ENCODE assay signal across 23 mouse cellular contexts in the genomic region with DNA sequence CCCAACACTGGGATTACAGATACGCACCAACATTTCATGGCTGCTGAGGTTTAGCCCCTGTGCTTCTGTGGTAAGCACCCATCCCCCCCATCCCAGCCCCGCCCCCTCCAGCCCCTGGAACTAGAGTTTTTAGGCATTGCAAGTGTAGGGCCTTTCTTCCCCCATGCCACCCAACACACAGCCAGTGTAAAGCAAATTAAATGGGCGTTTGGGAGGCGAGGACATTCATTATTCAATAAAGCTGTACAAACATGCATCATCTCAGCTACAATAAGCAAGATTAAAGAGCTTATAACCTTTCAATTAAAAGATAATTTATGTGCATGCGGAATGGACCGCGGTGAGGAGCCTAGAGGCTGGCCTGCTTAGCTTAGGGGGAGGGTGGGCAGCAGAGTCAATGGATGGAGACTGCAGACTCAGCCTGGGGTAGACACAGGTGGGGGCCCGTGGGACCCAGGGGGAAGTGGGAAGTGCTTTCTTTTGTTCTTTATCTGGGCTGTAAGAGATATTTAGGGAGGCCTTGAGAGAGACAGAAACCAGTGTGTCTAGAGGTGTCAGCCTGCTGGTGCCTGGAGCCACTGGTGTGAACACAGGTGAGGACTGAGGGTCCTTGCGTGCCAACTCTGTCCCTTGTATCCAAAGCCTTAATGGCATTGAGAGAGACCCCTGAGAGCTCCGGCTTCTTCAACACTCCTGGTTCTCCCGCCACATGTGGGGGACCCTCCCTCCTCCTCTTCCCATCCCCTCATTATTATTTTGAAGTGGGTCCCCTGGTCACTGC. TPM values are rescaled to one million over a fixed set of nuclear protein-coding genes. Genes with fewer than 3 reads are reported as not detected.
A peak's percentile ranks its signal among the peaks of the same experiment; 100 is the strongest.
DNase-seq lines count a peak whose midpoint lies in the region; ATAC-seq and TF ChIP-seq lines count a peak whose summit lies in the region.
"Had no signal": no experiment of that assay in that cellular context is flagged by ENCODE, and none has a peak within 500 bp of the region (broad histone marks: within the 10 kb centered on the region; RNA-seq: fewer than 3 reads in every experiment).

No protein-coding gene starts in this region.

- H3K4me1 ChIP-seq in forebrain, embryonic 12.5 days: peaks cover 20% of the 10 kb centered on the region
- peaks cover 15% of the 10 kb centered on the region for H3K4me1 ChIP-seq in forebrain, embryonic 15.5 days
- peaks cover 13% of the 10 kb centered on the region for H3K4me1 ChIP-seq in hindbrain, embryonic 15.5 days (replicated peaks)
- H3K4me1 ChIP-seq in hindbrain, embryonic 14.5 days (replicated peaks; ENCODE audit: control insufficient read depth, insufficient read depth, low read length): peaks cover 9% of the 10 kb centered on the region
- H3K4me1 ChIP-seq in forebrain, embryonic 16.5 days (replicated peaks; ENCODE audit: control insufficient read depth, insufficient read depth, low read length): peaks cover 14% of the 10 kb centered on the region
- H3K4me1 ChIP-seq in midbrain, embryonic 14.5 days (ENCODE audit: control insufficient read depth, insufficient read depth, low read length): peaks cover 15% of the 10 kb centered on the region
- H3K4me1 ChIP-seq: lung, embryonic 15.5 days had no signal

- H3K27ac ChIP-seq in forebrain, embryonic 12.5 days: 0 out of 2 replicates have a peak overlapping the region, but pooled peaks have one; percentile 1
- H3K27ac ChIP-seq in forebrain, embryonic 15.5 days (replicated peaks): no peak overlapping the region
- H3K27ac ChIP-seq in hindbrain, embryonic 15.5 days (replicated peaks): no peak overlapping the region
- no peak overlapping the region for H3K27ac ChIP-seq in hindbrain, embryonic 14.5 days
- H3K27ac ChIP-seq in forebrain, embryonic 16.5 days (ENCODE audit: low read length): no peak overlapping the region
- H3K27ac ChIP-seq in midbrain, embryonic 14.5 days (replicated peaks; ENCODE audit: low read depth, low read length): no peak overlapping the region; the same call in 1 of the 2 replicates
- no peak overlapping the region for H3K27ac ChIP-seq in layer of hippocampus, adult 2 months
- H3K27ac ChIP-seq: embryonic facial prominence, embryonic 12.5 days; kidney, postnatal 0 days; lung, embryonic 15.5 days had no signal

- H3K9ac ChIP-seq in forebrain, embryonic 12.5 days: no peak overlapping the region
- no peak overlapping the region for H3K9ac ChIP-seq in forebrain, embryonic 15.5 days (replicated peaks)
- no peak overlapping the region for H3K9ac ChIP-seq in hindbrain, embryonic 15.5 days
- no peak overlapping the region for H3K9ac ChIP-seq in hindbrain, embryonic 14.5 days
- H3K9ac ChIP-seq in forebrain, embryonic 16.5 days (replicated peaks; ENCODE audit: low read depth, low read length): no peak overlapping the region
- H3K9ac ChIP-seq in midbrain, embryonic 14.5 days (replicated peaks; ENCODE audit: low read length): no peak overlapping the region
- H3K9ac ChIP-seq: embryonic facial prominence, embryonic 12.5 days; lung, embryonic 15.5 days had no signal

- H3K4me2 ChIP-seq in forebrain, embryonic 12.5 days: peak overlapping the region; percentile 6; the same call in 1 of the 2 replicates
- H3K4me2 ChIP-seq in forebrain, embryonic 15.5 days (replicated peaks): no peak overlapping the region
- no peak overlapping the region for H3K4me2 ChIP-seq in hindbrain, embryonic 15.5 days
- no peak overlapping the region for H3K4me2 ChIP-seq in hindbrain, embryonic 14.5 days (replicated peaks)
- H3K4me2 ChIP-seq in forebrain, embryonic 16.5 days (ENCODE audit: low read length): no peak overlapping the region
- no peak overlapping the region for H3K4me2 ChIP-seq in midbrain, embryonic 14.5 days (ENCODE audit: low read length)
- H3K4me2 ChIP-seq: embryonic facial prominence, embryonic 12.5 days; lung, embryonic 15.5 days had no signal

- WGBS in forebrain, embryonic 12.5 days: 20% methylated on average over 11 of the region's 11 CpGs
- WGBS in forebrain, embryonic 15.5 days: 19% methylated on average over 11 of the region's 11 CpGs
- WGBS in hindbrain, embryonic 15.5 days: 34% methylated on average over 11 of the region's 11 CpGs
- 25% methylated on average over 11 of the region's 11 CpGs for WGBS in hindbrain, embryonic 14.5 days
- WGBS in forebrain, embryonic 16.5 days: 11% methylated on average over 11 of the region's 11 CpGs
- 14% methylated on average over 11 of the region's 11 CpGs for WGBS in midbrain, embryonic 14.5 days

- no peak overlapping the region for H3K4me3 ChIP-seq in forebrain, embryonic 12.5 days (replicated peaks)
- no peak overlapping the region for H3K4me3 ChIP-seq in forebrain, embryonic 15.5 days
- no peak overlapping the region for H3K4me3 ChIP-seq in hindbrain, embryonic 15.5 days
- no peak overlapping the region for H3K4me3 ChIP-seq in hindbrain, embryonic 14.5 days (replicated peaks; ENCODE audit: low read length)
- H3K4me3 ChIP-seq in forebrain, embryonic 16.5 days (replicated peaks; ENCODE audit: low read length): no peak overlapping the region
- no peak overlapping the region for H3K4me3 ChIP-seq in midbrain, embryonic 14.5 days (replicated peaks; ENCODE audit: low read depth, low read length)
- H3K4me3 ChIP-seq in layer of hippocampus, adult 2 months: no peak overlapping the region
- H3K4me3 ChIP-seq: embryonic facial prominence, embryonic 12.5 days; lung, embryonic 15.5 days had no signal

- peaks cover 68% of the 10 kb centered on the region for H3K27me3 ChIP-seq in forebrain, embryonic 12.5 days
- no peaks in the 10 kb centered on the region for H3K27me3 ChIP-seq in forebrain, embryonic 15.5 days
- no peaks in the 10 kb centered on the region for H3K27me3 ChIP-seq in hindbrain, embryonic 15.5 days
- H3K27me3 ChIP-seq in hindbrain, embryonic 14.5 days (ENCODE audit: control insufficient read depth, insufficient read depth, low read length): 0 out of 2 replicates have a peak, but pooled peaks cover 5% of the 10 kb centered on the region
- peaks cover 9% of the 10 kb centered on the region; the same call in 1 of the 2 replicates for H3K27me3 ChIP-seq in forebrain, embryonic 16.5 days (replicated peaks; ENCODE audit: control insufficient read depth, insufficient read depth, low read length)
- no peaks in the 10 kb centered on the region for H3K27me3 ChIP-seq in midbrain, embryonic 14.5 days (ENCODE audit: control insufficient read depth, insufficient read depth, low read length)
- H3K27me3 ChIP-seq: CH12.LX had no signal

- peak; percentile 72 for ATAC-seq in forebrain, embryonic 12.5 days (ENCODE audit: low FRiP score)
- ATAC-seq in forebrain, embryonic 15.5 days (replicated peaks): no peak
- ATAC-seq in hindbrain, embryonic 15.5 days (ENCODE audit: low FRiP score, low read depth): 0 out of 2 replicates have a peak, but pooled peaks have one; percentile 47
- ATAC-seq in hindbrain, embryonic 14.5 days (ENCODE audit: low FRiP score): no peak
- ATAC-seq in forebrain, embryonic 16.5 days: 0 out of 2 replicates have a peak, but pooled peaks have one; percentile 31
- ATAC-seq in midbrain, embryonic 14.5 days (ENCODE audit: low FRiP score, low TSS enrichment): peak; percentile 53; the same call in 1 of the 2 replicates

- H3K9me3 ChIP-seq in forebrain, embryonic 12.5 days: no peaks in the 10 kb centered on the region
- H3K9me3 ChIP-seq in forebrain, embryonic 15.5 days: no peaks in the 10 kb centered on the region
- H3K9me3 ChIP-seq in hindbrain, embryonic 15.5 days: no peaks in the 10 kb centered on the region
- no peaks in the 10 kb centered on the region for H3K9me3 ChIP-seq in hindbrain, embryonic 14.5 days (ENCODE audit: control insufficient read depth, low read length)
- no peaks in the 10 kb centered on the region for H3K9me3 ChIP-seq in forebrain, embryonic 16.5 days (ENCODE audit: control insufficient read depth, low read length)
- H3K9me3 ChIP-seq in midbrain, embryonic 14.5 days (ENCODE audit: control insufficient read depth, low read length): no peaks in the 10 kb centered on the region
- H3K9me3 ChIP-seq: embryonic facial prominence, embryonic 12.5 days; lung, embryonic 15.5 days had no signal

- DNase-seq in hindbrain, embryonic 14.5 days (ENCODE audit: low spot score): no peak
- DNase-seq in midbrain, embryonic 14.5 days: peak; percentile 59
- DNase-seq in layer of hippocampus, adult 2 months (ENCODE audit: low spot score in 2 of 2): no peak
- no peak for DNase-seq in ovary, adult 18-20 months (ENCODE audit: low spot score)
- DNase-seq: adrenal gland, postnatal 36 days; cerebellum, adult 2 months; gastrocnemius, postnatal 10 days; heart, adult 18-20 months; kidney, adult 11 months; lung, postnatal 4 days; right cerebral cortex, postnatal 4 days; thymus, adult 2 months had no signal

- TF ChIP-seq CTCF in layer of hippocampus, adult 2 months (conservative IDR thresholded peaks at IDR 0.05): no peak

- no peaks in the 10 kb centered on the region for H3K36me3 ChIP-seq in forebrain, embryonic 12.5 days (replicated peaks)
- no peaks in the 10 kb centered on the region for H3K36me3 ChIP-seq in forebrain, embryonic 15.5 days
- no peaks in the 10 kb centered on the region for H3K36me3 ChIP-seq in hindbrain, embryonic 15.5 days
- no peaks in the 10 kb centered on the region for H3K36me3 ChIP-seq in hindbrain, embryonic 14.5 days (replicated peaks; ENCODE audit: control insufficient read depth, insufficient read depth)
- no peaks in the 10 kb centered on the region for H3K36me3 ChIP-seq in forebrain, embryonic 16.5 days (ENCODE audit: control insufficient read depth, insufficient read depth)
- no peaks in the 10 kb centered on the region for H3K36me3 ChIP-seq in midbrain, embryonic 14.5 days (ENCODE audit: control insufficient read depth, insufficient read depth, low read length)
- H3K36me3 ChIP-seq: embryonic facial prominence, embryonic 12.5 days; lung, embryonic 15.5 days had no signal

RNA-seq across cellular contexts. Expression of a gene that starts 10.0 kb away (rescaled TPM):
- not detected in 2 replicates for polyA plus RNA-seq in forebrain, embryonic 12.5 days (2016; fragmentation: Nextera tagmentation; extraction: Ambion mirVana)
- polyA plus RNA-seq in forebrain, embryonic 15.5 days (2015; fragmentation: Nextera tagmentation; extraction: Ambion mirVana): not detected in 2 replicates
- polyA plus RNA-seq in hindbrain, embryonic 15.5 days (2015; fragmentation: Nextera tagmentation; extraction: Ambion mirVana): 0.10 and 0.28 TPM in 2 replicates
- polyA plus RNA-seq in hindbrain, embryonic 14.5 days (2014; fragmentation: Nextera tagmentation; extraction: Ambion mirVana): 0.21 TPM in 1 of 2 replicates, not detected in the other
- polyA plus RNA-seq in forebrain, embryonic 16.5 days (2015; fragmentation: Nextera tagmentation; extraction: Ambion mirVana): not detected in 2 replicates
- polyA plus RNA-seq in midbrain, embryonic 14.5 days (2014; fragmentation: Nextera tagmentation; extraction: Ambion mirVana): not detected in 2 replicates
- under 1 TPM; 0.79 to 0.82 TPM for total RNA-seq in layer of hippocampus, adult 2 months (2021)
- total RNA-seq: adrenal gland, postnatal 36 days; gastrocnemius, postnatal 10 days; heart, adult 18-20 months had no signal
- polyA plus RNA-seq: erythroblast, embryonic 14.5 days; heart, embryonic 16.5 days; kidney, postnatal 0 days; lung, embryonic 15.5 days; stomach, embryonic 16.5 days had no signal

RNA-seq across cellular contexts. Expression of a gene that starts 25.9 kb away (rescaled TPM):
- polyA plus RNA-seq in forebrain, embryonic 12.5 days (2016; fragmentation: Nextera tagmentation; extraction: Ambion mirVana): 71.8 and 75.5 TPM in 2 replicates
- 48.4 and 50.1 TPM in 2 replicates for polyA plus RNA-seq in forebrain, embryonic 15.5 days (2015; fragmentation: Nextera tagmentation; extraction: Ambion mirVana)
- 35.5 and 38.1 TPM in 2 replicates for polyA plus RNA-seq in hindbrain, embryonic 15.5 days (2015; fragmentation: Nextera tagmentation; extraction: Ambion mirVana)
- polyA plus RNA-seq in hindbrain, embryonic 14.5 days (2014; fragmentation: Nextera tagmentation; extraction: Ambion mirVana): 22.9 and 23.4 TPM in 2 replicates
- polyA plus RNA-seq in forebrain, embryonic 16.5 days (2015; fragmentation: Nextera tagmentation; extraction: Ambion mirVana): 44.7 and 47.5 TPM in 2 replicates
- 22.4 and 27.9 TPM in 2 replicates for polyA plus RNA-seq in midbrain, embryonic 14.5 days (2014; fragmentation: Nextera tagmentation; extraction: Ambion mirVana)
- total RNA-seq in layer of hippocampus, adult 2 months (2021): 10 to 100 TPM; 39.2 to 40.2 TPM

Comparison
In these comparisons a context has a peak if more than half of its experiments do, and no peak if none do; other contexts are left out.
1. ATAC-seq: peak in forebrain, embryonic 12.5 days (single experiment), hindbrain, embryonic 15.5 days (single experiment), forebrain, embryonic 16.5 days (single experiment) and midbrain, embryonic 14.5 days (single experiment); none in forebrain, embryonic 15.5 days (single experiment) and hindbrain, embryonic 14.5 days (single experiment).